Mouse (Mus musculus) spleen, adult 2 months (tissue): ENCODE measurements around the gene Slc9a4. TPM values are rescaled to one million over a fixed set of nuclear protein-coding genes. Genes with fewer than 3 reads are reported as not detected.
"Not testable (repeated sequence)": the region's sequence is repeated elsewhere in the genome, so short reads cannot be mapped to it uniquely, and the experiment has no call there.

ENCODE experiments used
- DNase-seq, 2 experiments: peaks; one replicate each; pipeline versions ENCODE4 v3.0.0 to v3.0.0-alpha.2; 2012 to 2021; ENCODE audit warnings: low spot score in 2 of 2, low read depth in 1 of 2
- H3K27ac ChIP-seq: fragments of 200-500 bp; 2 replicates; pipeline ENCODE4 v1.5.1; 2012; ENCODE audit warnings: low read length, inconsistent platforms; ENCODE audit not compliant: insufficient read depth
- H3K27me3 ChIP-seq: fragments of 200-500 bp; 2 replicates; pipeline ENCODE4 v1.6.1; 2012; ENCODE audit warnings: mild to moderate bottlenecking, moderate library complexity, low read length, inconsistent platforms; ENCODE audit not compliant: control insufficient read depth, insufficient read depth
- H3K36me3 ChIP-seq: fragments of 200-500 bp; 2 replicates; pipeline ENCODE4 v1.6.1; 2012; ENCODE audit warnings: mild to moderate bottlenecking, low read length, inconsistent platforms; ENCODE audit not compliant: control insufficient read depth, insufficient read depth
- H3K4me1 ChIP-seq: fragments of 200-500 bp; 2 replicates; pipeline ENCODE4 v1.6.1; 2011; ENCODE audit warnings: inconsistent platforms; ENCODE audit not compliant: control insufficient read depth, insufficient read depth, insufficient read length
- H3K4me3 ChIP-seq: fragments of 200-500 bp; 2 replicates; pipeline ENCODE4 v1.5.1; 2011; ENCODE audit warnings: mild to moderate bottlenecking, inconsistent platforms; ENCODE audit not compliant: insufficient read depth, insufficient read length; ENCODE audit errors: extremely low read depth
- CTCF ChIP-seq: fragments of 200-500 bp; IDR thresholded peaks from 2 replicates; pipeline ENCODE4 v1.5.1; 2011; ENCODE audit warnings: mild to moderate bottlenecking, inconsistent platforms; ENCODE audit not compliant: insufficient read depth, insufficient read length, insufficient replicate concordance; ENCODE audit errors: extremely low read depth
- POLR2A ChIP-seq: fragments of 200-500 bp; IDR thresholded peaks from 2 replicates; pipeline ENCODE4 v1.6.1; 2011; ENCODE audit warnings: low read depth, low read length, inconsistent platforms
- WGBS: fragments of 180-500 bp; shearing (Covaris S2); methylation state at CpG from one replicate; pipeline ENCODE4 v1.1.7; 2018; 5-methylcytosine and 5-hydroxymethylcytosine counted together
- polyA plus RNA-seq: library from polyadenylated mRNA; depleted of rRNA; stranded (reverse); fragments of >200 nt; gene quantifications from 2 replicates; pipeline ENCODE4 v1.2.3, GENCODE M21; 2012; rRNA removed

The Slc9a4 gene
- polyA plus RNA-seq, 1 experiment: 0.05 TPM

DNA sequence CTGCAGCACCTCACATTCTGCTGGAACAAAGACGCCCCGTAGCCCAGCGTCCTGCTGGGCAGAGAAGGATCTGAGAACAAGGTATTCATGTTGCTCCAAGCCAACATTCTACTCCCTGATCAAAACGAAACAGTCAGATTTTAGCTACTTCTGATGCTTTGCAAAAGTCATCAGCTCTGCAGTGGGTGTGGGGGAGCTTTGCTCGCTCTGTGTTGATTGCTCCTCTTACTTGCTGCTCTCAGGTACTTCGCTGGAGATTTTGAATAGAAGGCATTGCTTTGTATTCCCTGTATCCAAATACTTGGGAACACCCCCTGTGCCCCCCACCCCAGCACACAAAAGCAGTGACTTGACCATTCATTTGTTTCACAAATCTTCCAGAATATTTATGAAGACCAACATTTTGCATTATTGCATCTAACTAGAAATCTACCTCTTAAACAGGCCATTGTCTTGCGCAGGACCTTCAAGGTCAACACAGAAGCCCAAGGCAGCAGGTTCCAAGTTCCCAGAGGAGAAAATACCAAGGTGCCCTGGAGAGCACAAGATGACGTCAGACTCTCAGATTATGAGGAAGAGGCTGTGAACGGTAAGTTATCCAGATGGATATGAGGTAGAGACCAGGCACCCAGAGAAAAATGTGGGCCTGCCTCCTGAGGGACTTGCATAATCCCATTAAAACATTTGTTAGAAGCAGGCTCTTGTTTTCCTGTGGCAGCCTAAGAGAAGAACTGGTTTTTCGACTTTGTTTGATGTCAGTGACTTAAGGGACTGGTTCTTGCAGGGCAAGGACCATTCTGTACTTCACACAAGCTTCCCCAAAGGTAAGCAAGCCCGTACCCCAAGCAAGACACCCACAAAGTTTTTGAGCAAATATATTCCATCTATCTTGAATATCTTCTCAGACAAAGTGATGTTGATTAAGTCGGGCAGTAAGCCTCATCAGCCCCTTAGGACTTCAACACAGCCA is 85.8 kb downstream of the Slc9a4 start:
- WGBS: 57% methylated on average over 12 of the region's 12 CpGs
- Histone ChIP-seq H3K36me3 (no peaks in the 10 kb centered on the region), H3K27me3 (no peaks in the 10 kb centered on the region), H3K4me3 (no peak overlapping the region), H3K4me1 (no peaks in the 10 kb centered on the region), H3K27ac (no peak overlapping the region)
- DNase-seq: no peak
- TF ChIP-seq CTCF (no peak), POLR2A (no peak)

DNA sequence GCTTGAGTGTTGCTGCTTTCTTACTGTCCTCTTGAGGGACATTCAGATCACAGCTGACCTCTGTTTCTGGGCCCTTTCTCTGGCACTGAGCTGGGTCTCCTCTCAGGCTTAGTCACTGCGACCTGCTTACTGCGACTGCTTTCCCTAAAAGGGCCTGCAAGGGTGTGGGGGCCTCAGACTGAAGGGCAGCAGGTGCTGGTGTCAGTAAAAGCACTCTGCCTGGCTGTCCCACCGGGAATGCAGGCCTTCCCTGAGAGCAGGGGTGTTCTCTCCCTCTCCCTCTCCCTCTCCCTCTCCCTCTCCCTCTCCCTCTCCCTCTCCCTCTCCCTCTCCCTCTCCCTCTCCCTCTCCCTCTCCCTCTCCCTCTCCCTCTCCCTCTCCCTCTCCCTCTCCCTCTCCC is 87.6 kb downstream of the Slc9a4 start:
- not testable (repeated sequence) for DNase-seq
- WGBS: 43% methylated on average over 3 of the region's 3 CpGs

DNA sequence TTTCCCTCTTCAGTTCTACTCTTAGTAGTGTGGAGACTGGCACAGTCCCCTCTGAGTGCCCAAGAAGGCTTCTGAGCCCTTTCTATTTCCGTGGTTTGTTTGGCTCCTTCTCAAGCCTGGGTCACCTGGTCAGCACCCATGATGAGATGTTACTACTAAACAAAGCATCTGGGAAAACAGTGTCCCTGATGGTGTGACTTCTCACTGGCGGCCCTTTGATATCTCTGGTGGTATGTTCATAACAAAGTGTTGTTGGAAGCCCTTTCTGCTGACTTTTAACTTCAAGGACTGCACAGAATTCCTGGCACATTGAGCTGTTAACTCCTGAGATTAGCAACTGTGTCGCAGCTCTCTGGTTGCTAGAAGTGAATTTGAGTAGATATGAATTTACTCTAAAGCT is 90.1 kb downstream of the Slc9a4 start:
- WGBS: 82% methylated on average over 3 of the region's 3 CpGs
- H3K4me3 ChIP-seq: no peak overlapping the region
- no peak for DNase-seq

More for the DNA sequence above, 87.6 kb downstream of the Slc9a4 start:
- H3K27me3 ChIP-seq, H3K27ac ChIP-seq, H3K4me3 ChIP-seq, H3K4me1 ChIP-seq, H3K36me3 ChIP-seq: not testable (repeated sequence)

DNA sequence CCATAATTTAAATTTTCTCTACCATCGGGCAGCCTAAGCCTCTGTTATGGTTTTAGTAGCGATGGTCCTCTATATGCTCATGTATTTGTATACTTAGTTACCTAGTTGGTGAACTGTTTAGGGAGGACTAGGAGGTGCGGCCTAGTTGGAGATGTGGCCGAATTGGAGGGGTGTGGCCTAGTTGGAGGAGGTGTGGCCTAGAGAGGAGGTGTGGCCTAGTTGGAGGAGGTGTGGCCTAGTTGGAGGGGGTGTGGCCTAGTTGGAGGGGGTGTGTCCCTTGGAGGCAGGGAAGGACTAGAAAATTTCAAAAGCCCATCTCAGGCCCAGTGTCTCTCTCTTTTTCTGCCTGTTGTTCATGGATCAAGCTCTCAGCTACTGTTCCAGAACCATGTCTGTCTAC is 91.6 kb downstream of the Slc9a4 start:
- Histone ChIP-seq H3K36me3 (no peaks in the 10 kb centered on the region), H3K4me3 (no peak overlapping the region), H3K27ac (no peak overlapping the region), H3K4me1 (no peaks in the 10 kb centered on the region), H3K27me3 (no peaks in the 10 kb centered on the region)
- TF ChIP-seq CTCF: no peak
- TF ChIP-seq POLR2A: no peak
- no peak for DNase-seq
- 94% methylated on average over 4 of the region's 4 CpGs for WGBS

More for the DNA sequence above, 90.1 kb downstream of the Slc9a4 start:
- H3K36me3 ChIP-seq: no peaks in the 10 kb centered on the region
- H3K27ac ChIP-seq: no peak overlapping the region
- no peaks in the 10 kb centered on the region for H3K27me3 ChIP-seq
- no peaks in the 10 kb centered on the region for H3K4me1 ChIP-seq
- TF ChIP-seq POLR2A (no peak), CTCF (no peak)

DNA sequence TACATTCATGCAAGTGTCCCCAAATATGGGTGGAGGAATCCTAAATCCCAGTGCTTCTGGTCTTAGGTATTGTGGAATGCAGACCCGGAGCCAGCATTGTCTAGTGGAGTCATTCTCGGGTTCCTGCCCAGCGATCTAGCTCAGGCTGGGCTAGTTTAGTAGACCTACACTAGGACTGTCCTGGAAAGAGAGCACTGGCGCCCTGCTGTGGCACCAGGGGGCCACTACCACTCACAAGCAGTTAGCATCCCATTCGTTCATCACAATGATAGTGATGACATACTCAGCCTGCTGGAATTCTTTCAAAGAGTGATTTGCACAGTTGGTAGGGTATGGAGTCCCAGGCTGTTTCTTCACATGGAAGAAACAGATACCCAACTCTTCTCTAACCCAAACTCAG is 97.4 kb downstream of the Slc9a4 start:
- Histone ChIP-seq H3K36me3 (no peaks in the 10 kb centered on the region), H3K27ac (no peak overlapping the region), H3K27me3 (peaks cover 15% of the 10 kb centered on the region), H3K4me3 (no peak overlapping the region), H3K4me1 (peaks cover 11% of the 10 kb centered on the region)
- 54% methylated on average over 5 of the region's 5 CpGs for whole genome bisulfite sequencing
- no peak for DNase-seq
- TF ChIP-seq POLR2A (no peak), CTCF (no peak)

Other genes with a start within 250 kb of the Slc9a4 start
- 0.69 and 0.89 TPM in 2 replicates for gene Il1rl1, start 150.5 kb upstream of the Slc9a4 start, polyA plus RNA-seq
- gene Il18r1, start 114.5 kb upstream of the Slc9a4 start, polyA plus RNA-seq: 2.2 and 2.3 TPM in 2 replicates
- gene Il18rap, start 64.7 kb upstream of the Slc9a4 start, polyA plus RNA-seq: 2.1 TPM in 2 replicates
- 0.09 and 0.29 TPM in 2 replicates for gene Slc9a2, start 100.5 kb downstream of the Slc9a4 start, polyA plus RNA-seq
- 0.83 and 1.00 TPM in 2 replicates for gene Mfsd9, start 210.6 kb downstream of the Slc9a4 start, polyA plus RNA-seq
- 0.02 and 0.07 TPM in 2 replicates for gene Tmem182, start 225.5 kb downstream of the Slc9a4 start, polyA plus RNA-seq